Mouse (Mus musculus): ENCODE measurements around the gene Tbxas1. TPM values are rescaled to one million over a fixed set of nuclear protein-coding genes. Genes with fewer than 3 reads are reported as not detected.
A peak's percentile ranks its signal among the peaks of the same experiment; 100 is the strongest.

Tbxas1 gene
- polyA plus RNA-seq, 1 experiment from 2014 or later: 1.1 TPM

- Histone ChIP-seq H3K4me3 (no peak overlapping the region), H3K27me3 (ENCODE audit: low read depth, poor library complexity, severe bottlenecking) (no peaks in the 10 kb centered on the region), H3K27ac (0 out of 2 replicates have a peak overlapping the region, but pooled peaks have one; percentile 15), H3K4me1 (peaks cover under 1% of the 10 kb centered on the region; the same call in 1 of the 2 replicates), H3K9me3 (replicated peaks) (no peaks in the 10 kb centered on the region), H3K36me3 (no peaks in the 10 kb centered on the region)
- DNase-seq (ENCODE audit: low spot score): no peak
- WGBS: 86% methylated on average over 17 of the region's 17 CpGs
These were observed 46.0 kb downstream of the Tbxas1 start for GRCm38 (mm10) chr6:38921095-38921809.

- H3K9me3 ChIP-seq (replicated peaks): no peaks in the 10 kb centered on the region
- H3K27ac ChIP-seq: 0 out of 2 replicates have a peak overlapping the region, but pooled peaks have one; percentile 15
- H3K36me3 ChIP-seq: no peaks in the 10 kb centered on the region
- H3K27me3 ChIP-seq (ENCODE audit: low read depth, poor library complexity, severe bottlenecking): no peaks in the 10 kb centered on the region
- WGBS: 88% methylated on average over 8 of the region's 8 CpGs
- no peak for DNase-seq (ENCODE audit: low spot score)
- peaks cover 5% of the 10 kb centered on the region for H3K4me1 ChIP-seq
- H3K4me3 ChIP-seq: no peak overlapping the region
These were observed 46.6 kb downstream of the Tbxas1 start for GRCm38 (mm10) chr6:38921810-38922116.

- 57% methylated on average over 2 of the region's 2 CpGs for WGBS
These were observed 47.3 kb downstream of the Tbxas1 start for GRCm38 (mm10) chr6:38922517-38922916.

GRCm38 (mm10) chr6:38923450-38923849 lies 48.2 kb downstream of the Tbxas1 start:
- peaks cover 15% of the 10 kb centered on the region for H3K4me1 ChIP-seq
- H3K27ac ChIP-seq: no peak overlapping the region
- WGBS: 93% methylated on average over 4 of the region's 4 CpGs
- no peaks in the 10 kb centered on the region for H3K36me3 ChIP-seq
- H3K4me3 ChIP-seq: no peak overlapping the region
- no peaks in the 10 kb centered on the region for H3K9me3 ChIP-seq (replicated peaks)
- H3K27me3 ChIP-seq (ENCODE audit: low read depth, poor library complexity, severe bottlenecking): no peaks in the 10 kb centered on the region
- no peak for DNase-seq (ENCODE audit: low spot score)

More at GRCm38 (mm10) chr6:38922517-38922916, 47.3 kb downstream of the Tbxas1 start:
- H3K27me3 ChIP-seq (ENCODE audit: low read depth, poor library complexity, severe bottlenecking): no peaks in the 10 kb centered on the region
- H3K36me3 ChIP-seq: no peaks in the 10 kb centered on the region
- no peak overlapping the region for H3K27ac ChIP-seq
- no peak for DNase-seq (ENCODE audit: low spot score)
- peaks cover 11% of the 10 kb centered on the region for H3K4me1 ChIP-seq
- no peaks in the 10 kb centered on the region for H3K9me3 ChIP-seq (replicated peaks)
- no peak overlapping the region for H3K4me3 ChIP-seq

GRCm38 (mm10) chr6:38923870-38924817 lies 48.9 kb downstream of the Tbxas1 start:
- Histone ChIP-seq H3K27ac (no peak overlapping the region), H3K27me3 (ENCODE audit: low read depth, poor library complexity, severe bottlenecking) (no peaks in the 10 kb centered on the region), H3K36me3 (no peaks in the 10 kb centered on the region), H3K4me3 (no peak overlapping the region), H3K9me3 (replicated peaks) (no peaks in the 10 kb centered on the region), H3K4me1 (peaks cover 15% of the 10 kb centered on the region)
- no peak for DNase-seq (ENCODE audit: low spot score)
- 93% methylated on average over 18 of the region's 18 CpGs for WGBS

- H3K4me1 ChIP-seq: peaks cover 15% of the 10 kb centered on the region
- H3K36me3 ChIP-seq: no peaks in the 10 kb centered on the region
- H3K4me3 ChIP-seq: peak overlapping the region; percentile 33
- peak overlapping the region; percentile 50 for H3K27ac ChIP-seq
- 58% methylated on average over 7 of the region's 7 CpGs for WGBS
- peak; percentile 42 for DNase-seq (ENCODE audit: low spot score)
- H3K9me3 ChIP-seq (replicated peaks): no peaks in the 10 kb centered on the region
- H3K27me3 ChIP-seq (ENCODE audit: low read depth, poor library complexity, severe bottlenecking): no peaks in the 10 kb centered on the region
These were observed 50.5 kb downstream of the Tbxas1 start for GRCm38 (mm10) chr6:38925719-38926118.

GRCm38 (mm10) chr6:38926135-38926962 lies 51.1 kb downstream of the Tbxas1 start:
- Histone ChIP-seq H3K27ac (peak overlapping the region; percentile 50), H3K27me3 (ENCODE audit: low read depth, poor library complexity, severe bottlenecking) (no peaks in the 10 kb centered on the region), H3K4me3 (peak overlapping the region; percentile 33), H3K36me3 (no peaks in the 10 kb centered on the region), H3K9me3 (replicated peaks) (no peaks in the 10 kb centered on the region), H3K4me1 (peaks cover 15% of the 10 kb centered on the region)
- WGBS: 64% methylated on average over 28 of the region's 28 CpGs
- DNase-seq (ENCODE audit: low spot score): peak; percentile 40

GRCm38 (mm10) chr6:38926963-38927361 lies 51.8 kb downstream of the Tbxas1 start:
- Histone ChIP-seq H3K9me3 (replicated peaks) (no peaks in the 10 kb centered on the region), H3K4me1 (peaks cover 15% of the 10 kb centered on the region), H3K36me3 (no peaks in the 10 kb centered on the region), H3K27ac (peak overlapping the region; percentile 50; the same call in 1 of the 2 replicates), H3K27me3 (ENCODE audit: low read depth, poor library complexity, severe bottlenecking) (no peaks in the 10 kb centered on the region), H3K4me3 (peak overlapping the region; percentile 33)
- 56% methylated on average over 13 of the region's 13 CpGs for WGBS
- no peak for DNase-seq (ENCODE audit: low spot score)

GRCm38 (mm10) chr6:38928489-38928888 lies 53.3 kb downstream of the Tbxas1 start:
- no peak for DNase-seq (ENCODE audit: low spot score)
- Histone ChIP-seq H3K4me3 (no peak overlapping the region), H3K9me3 (replicated peaks) (no peaks in the 10 kb centered on the region), H3K36me3 (no peaks in the 10 kb centered on the region), H3K27ac (no peak overlapping the region), H3K4me1 (peaks cover 15% of the 10 kb centered on the region), H3K27me3 (ENCODE audit: low read depth, poor library complexity, severe bottlenecking) (no peaks in the 10 kb centered on the region)
- WGBS: 90% methylated on average over 3 of the region's 3 CpGs

GRCm38 (mm10) chr6:38936009-38936408 lies 60.8 kb downstream of the Tbxas1 start:
- Histone ChIP-seq H3K4me1 (no peaks in the 10 kb centered on the region), H3K36me3 (no peaks in the 10 kb centered on the region), H3K27me3 (ENCODE audit: low read depth, poor library complexity, severe bottlenecking) (no peaks in the 10 kb centered on the region), H3K9me3 (replicated peaks) (no peaks in the 10 kb centered on the region), H3K27ac (no peak overlapping the region), H3K4me3 (no peak overlapping the region)
- WGBS: 67% methylated on average over 2 of the region's 2 CpGs
- DNase-seq (ENCODE audit: low spot score): no peak

- Histone ChIP-seq H3K27me3 (ENCODE audit: low read depth, poor library complexity, severe bottlenecking) (no peaks in the 10 kb centered on the region), H3K9me3 (replicated peaks) (no peaks in the 10 kb centered on the region), H3K27ac (no peak overlapping the region), H3K36me3 (no peaks in the 10 kb centered on the region), H3K4me1 (no peaks in the 10 kb centered on the region), H3K4me3 (no peak overlapping the region)
- 81% methylated on average over 6 of the region's 6 CpGs for WGBS
- DNase-seq (ENCODE audit: low spot score): no peak
These were observed 63.2 kb downstream of the Tbxas1 start for GRCm38 (mm10) chr6:38938421-38938820.

- no peak overlapping the region for H3K27ac ChIP-seq
- no peaks in the 10 kb centered on the region for H3K36me3 ChIP-seq
- no peak for DNase-seq (ENCODE audit: low spot score)
- 77% methylated on average over 4 of the region's 4 CpGs for WGBS
- H3K9me3 ChIP-seq (replicated peaks): no peaks in the 10 kb centered on the region
- no peak overlapping the region for H3K4me3 ChIP-seq
- H3K27me3 ChIP-seq (ENCODE audit: low read depth, poor library complexity, severe bottlenecking): no peaks in the 10 kb centered on the region
- H3K4me1 ChIP-seq: no peaks in the 10 kb centered on the region
These were observed 63.9 kb downstream of the Tbxas1 start for GRCm38 (mm10) chr6:38939096-38939495.

All from limb, embryonic 10.5 days (tissue).